Mouse (Mus musculus) T-helper 17 cell (primary cell): Measurements from ENCODE around the gene Timm9.
"Not testable (repeated sequence)": the region's sequence is repeated elsewhere in the genome, so short reads cannot be mapped to it uniquely, and the experiment has no call there.

ENCODE experiments used
- in situ Hi-C, 2 experiments: fragments of 300-600 bp; cut with MboI, MseI; formaldehyde crosslinking; loops; 1 replicate in 1 of 2; 2 replicates in 1 of 2; pipeline ENCODE4 v1.15.1; 2025; ENCODE audit warnings: high pct_unique_total_duplicates in 2 of 2

The Timm9 gene

DNA sequence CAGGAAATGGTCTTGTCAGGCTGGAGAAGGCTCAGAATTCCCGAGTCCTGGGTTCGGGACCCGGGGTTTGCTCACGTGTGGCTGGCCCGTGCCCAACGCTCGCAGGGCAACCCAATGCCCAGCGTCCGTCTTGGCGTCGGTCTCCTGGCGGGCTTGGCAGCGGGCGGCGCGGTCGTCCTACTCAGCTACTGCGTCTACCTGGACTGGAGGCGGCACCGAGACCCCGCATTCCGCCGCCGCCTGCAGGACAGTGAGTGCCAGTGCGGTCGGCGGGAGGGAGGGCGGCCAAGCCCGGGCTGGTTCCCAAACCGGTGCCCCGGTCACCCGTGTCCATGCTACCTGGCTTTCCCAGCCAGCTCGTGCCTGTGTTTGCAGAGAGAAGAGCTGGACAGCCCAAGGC lies 25.2 kb downstream of the Timm9 start, which contains the start of gene Tomm20l:
Tomm20l (plus strand) TSS at position 98 of the 400 bp plus-strand sequence.
- in situ Hi-C loops = no loop called here

DNA sequence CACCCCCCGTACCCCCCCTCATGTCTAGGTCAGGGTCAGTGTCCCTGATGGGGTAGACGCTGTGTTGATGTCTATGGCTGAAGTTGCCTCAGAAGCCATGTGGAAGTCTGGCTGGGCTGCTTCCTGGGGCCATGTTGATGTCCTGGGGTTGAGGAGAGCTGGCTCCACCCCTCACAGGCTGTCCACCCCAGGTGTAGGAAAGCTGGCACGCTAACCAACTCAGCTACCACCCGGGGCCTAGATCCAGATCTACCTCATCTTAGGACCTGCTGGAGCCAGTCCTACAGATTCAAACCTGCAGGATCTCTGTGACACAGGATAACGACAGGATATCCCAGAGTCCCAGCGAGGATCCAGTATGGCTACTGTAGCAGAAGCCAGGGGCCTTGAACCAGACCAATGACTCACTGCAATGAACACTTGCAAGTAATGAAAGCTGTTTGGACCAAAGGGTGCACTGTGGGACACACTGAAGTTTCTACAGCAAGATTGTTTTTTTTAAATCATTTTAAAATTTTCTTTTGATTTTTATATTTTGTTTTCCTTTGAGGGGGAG lies 29.2 kb downstream of the Timm9 start:
- in situ Hi-C loops = no loop called here

DNA sequence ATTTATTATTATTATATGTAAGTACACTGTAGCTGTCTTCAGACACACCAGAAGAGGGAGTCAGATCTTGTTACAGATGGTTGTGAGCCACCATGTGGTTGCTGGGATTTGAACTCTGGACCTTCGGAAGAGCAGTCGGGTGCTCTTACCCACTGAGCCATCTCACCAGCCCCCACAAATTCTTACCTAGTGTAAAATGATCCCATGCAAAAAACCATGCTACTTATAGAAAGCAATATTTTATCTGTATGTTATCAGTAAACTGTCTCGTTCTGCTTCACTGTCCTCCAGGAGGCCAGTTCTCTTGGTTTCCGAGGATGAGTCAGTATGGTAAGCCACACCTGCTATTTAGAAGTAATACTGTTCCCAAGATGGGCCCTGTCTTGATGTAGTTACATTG lies 32.2 kb downstream of the Timm9 start:
- in situ Hi-C loops = not testable (repeated sequence)

DNA sequence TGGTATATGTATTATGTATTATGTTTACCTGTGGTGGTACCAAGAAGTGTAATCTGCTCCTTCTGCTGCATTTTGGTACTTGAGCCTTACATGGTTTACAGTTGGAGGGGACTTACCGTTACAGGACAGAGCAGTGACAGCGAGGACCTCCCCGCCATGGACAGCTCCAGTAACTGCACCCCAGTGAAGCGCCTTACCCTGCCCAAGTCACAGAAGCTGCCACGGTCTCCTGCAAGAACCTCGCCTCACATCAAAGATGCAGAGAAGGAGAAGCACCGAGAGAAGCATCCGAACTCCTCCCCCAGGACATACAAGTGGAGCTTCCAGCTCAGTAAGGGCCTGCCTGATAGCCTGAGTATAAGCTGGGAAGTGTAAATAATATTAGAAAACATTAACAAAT lies 50.2 kb downstream of the Timm9 start:
- in situ Hi-C loops = no loop called here
